Mouse (Mus musculus): ENCODE data around the gene Fgl2.
"Not testable (repeated sequence)": the region's sequence is repeated elsewhere in the genome, so short reads cannot be mapped to it uniquely, and the experiment has no call there.

The Fgl2 gene

DNA sequence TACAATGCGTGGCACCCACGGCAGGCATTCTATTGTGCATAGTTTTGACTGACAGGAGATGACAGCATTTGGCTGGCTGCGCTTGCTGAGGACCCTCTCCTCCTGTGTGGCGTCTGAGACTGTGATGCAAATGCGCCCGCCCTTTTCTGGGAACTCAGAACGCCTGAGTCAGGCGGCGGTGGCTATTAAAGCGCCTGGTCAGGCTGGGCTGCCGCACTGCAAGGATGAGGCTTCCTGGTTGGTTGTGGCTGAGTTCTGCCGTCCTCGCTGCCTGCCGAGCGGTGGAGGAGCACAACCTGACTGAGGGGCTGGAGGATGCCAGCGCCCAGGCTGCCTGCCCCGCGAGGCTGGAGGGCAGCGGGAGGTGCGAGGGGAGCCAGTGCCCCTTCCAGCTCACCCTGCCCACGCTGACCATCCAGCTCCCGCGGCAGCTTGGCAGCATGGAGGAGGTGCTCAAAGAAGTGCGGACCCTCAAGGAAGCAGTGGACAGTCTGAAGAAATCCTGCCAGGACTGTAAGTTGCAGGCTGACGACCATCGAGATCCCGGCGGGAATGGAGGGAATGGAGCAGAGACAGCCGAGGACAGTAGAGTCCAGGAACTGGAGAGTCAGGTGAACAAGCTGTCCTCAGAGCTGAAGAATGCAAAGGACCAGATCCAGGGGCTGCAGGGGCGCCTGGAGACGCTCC, at the start of gene Fgl2:
Gene Fgl2 (plus strand): TSS at position 150 of the 687 bp plus-strand sequence.
- DNase-seq (ENCODE audit: low read depth, low spot score): peak; percentile 60

DNA sequence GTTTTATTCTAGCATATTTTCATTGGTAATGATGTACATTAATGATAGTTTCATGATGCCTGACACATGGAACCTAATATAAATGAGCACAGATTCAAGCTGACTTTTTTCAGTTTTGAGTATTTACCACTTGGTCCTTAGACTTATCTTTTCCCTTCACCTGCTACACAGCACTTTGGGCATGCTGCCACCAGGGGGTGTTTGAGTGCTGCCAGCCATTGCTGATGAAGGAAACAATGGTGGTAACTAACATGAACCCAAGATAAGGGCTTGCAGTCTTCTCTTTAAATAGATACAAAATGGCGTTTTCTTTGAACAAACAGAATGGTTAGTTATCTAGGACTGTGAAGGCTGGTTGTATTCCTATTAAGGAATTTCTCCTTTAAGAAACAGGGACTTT, 45.9 kb upstream of the Fgl2 start:
- DNase-seq (ENCODE audit: low read depth, low spot score): peak; percentile 92

DNA sequence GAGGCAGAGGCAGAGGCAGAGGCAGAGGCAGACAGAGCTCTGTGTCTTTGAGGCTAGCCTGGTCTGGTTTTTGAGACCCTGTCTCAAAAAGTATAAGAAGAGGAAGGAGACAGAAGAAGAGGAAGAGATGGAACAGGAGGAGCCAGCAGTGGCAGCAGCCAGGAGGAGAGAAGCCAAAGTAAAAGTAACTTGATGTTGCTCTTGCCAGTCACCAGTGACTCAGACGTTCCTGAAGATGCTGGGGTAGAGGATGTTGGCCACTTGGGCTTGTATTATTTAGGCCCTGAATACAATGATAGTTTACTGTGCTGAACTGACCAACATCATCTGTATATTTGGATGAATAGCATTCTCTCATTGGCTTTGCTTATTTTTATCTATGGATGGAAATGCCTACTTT, 43.9 kb upstream of the Fgl2 start:
- DNase-seq (ENCODE audit: low read depth, low spot score): no peak

DNA sequence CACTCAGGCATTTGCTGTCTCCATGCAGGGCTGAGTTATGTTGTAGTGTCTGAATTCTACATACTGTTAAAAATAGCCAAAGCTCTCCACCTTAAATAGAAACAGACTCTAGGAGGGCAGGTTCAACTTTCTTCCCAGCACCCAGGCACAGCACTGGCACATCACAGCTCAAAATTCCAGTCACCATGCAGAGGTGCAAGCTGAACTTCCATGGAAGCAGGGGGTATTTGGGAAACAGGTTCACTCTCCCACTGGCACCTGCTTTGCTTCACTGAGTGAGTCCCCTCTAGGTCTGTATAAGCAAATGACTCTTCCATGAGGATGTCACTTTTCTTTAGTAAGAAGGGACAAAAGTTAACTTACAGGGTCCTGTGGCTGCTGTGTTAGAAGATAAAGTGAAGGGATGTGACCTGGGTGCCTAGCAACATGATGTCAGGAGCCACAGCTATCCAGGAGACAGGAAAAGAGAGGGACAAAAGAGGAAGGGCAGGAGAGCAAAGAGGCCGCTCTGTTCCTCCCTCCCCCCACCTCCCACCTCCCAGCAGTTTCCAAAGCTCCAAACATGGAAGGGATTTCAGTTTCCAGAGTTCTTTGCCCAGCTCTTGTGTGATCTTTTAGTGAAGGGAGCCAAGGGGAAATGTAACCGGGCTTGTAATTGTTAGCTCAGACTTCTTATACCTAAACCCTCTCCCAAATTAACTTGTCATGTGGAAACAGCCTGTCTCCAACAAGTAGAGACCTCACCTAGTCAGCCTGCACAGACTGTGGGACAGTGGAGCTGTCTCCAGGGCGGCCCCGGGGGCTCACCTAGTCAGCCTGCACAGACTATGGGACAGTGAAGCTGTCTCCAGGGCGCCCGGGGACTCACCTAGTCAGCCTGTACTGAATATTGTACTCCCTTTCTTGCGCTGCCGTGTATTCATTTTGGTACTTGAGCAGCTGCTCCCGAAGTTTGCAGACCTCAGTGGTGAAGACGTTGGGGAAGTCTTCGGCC, 42.5 kb upstream of the Fgl2 start:
- no peak for DNase-seq (ENCODE audit: low read depth, low spot score)

DNA sequence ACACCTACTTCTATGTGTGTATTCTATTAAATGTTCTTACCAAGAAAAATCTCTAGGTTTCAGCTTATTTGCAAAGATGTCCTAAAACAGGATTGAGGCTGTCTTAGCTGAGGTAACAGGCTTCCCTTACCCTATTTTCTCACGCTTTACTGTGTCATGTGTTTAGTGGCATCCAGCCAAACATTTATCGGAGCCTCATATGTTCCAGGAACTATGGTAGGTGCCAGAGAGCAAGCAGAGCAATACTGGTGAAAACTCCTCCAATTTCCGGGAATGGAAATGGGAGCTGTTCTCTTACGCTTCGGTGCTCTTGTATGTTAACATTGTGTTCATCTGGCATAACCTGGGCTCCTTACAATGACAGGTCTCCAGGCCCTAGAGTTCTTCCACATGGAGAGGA, 40.8 kb upstream of the Fgl2 start:
- no peak for DNase-seq (ENCODE audit: low read depth, low spot score)

DNA sequence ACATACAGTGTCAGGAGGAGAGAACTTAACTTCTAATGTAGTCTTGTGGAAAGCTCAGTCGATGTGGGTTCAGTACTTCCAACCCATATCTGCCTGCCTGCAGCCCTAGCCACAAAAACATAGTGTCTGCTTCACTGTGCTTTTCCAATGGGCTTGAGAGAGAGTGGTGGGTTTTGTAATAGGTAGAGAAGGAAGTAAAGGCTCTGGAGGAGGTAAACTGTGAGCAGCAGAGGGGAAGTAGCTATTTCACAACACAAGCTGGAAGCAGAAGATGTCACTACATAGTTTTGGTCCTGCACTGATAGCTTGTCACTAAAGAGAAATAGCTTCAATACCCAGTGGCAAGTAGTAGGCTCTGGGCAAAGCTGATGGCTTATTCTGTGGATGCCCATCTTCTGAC, 40.3 kb upstream of the Fgl2 start:
- DNase-seq (ENCODE audit: low read depth, low spot score): no peak

DNA sequence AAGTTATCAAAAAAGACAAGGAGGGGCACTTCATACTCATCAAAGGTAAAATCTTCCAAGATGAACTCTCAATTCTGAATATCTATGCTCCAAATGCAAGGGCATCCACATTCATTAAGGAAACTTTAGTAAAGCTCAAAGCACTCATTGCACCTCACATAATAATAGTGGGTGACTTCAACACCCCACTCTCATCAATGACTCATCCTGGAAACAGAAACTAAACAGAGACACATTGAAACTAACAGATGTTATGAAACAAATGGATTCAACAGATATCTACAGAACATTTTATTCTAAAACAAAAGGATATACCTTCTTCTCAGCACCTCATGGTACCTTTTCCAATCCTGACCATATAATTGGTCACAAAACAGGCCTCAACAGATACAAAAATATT, 30.2 kb upstream of the Fgl2 start:
- DNase-seq (ENCODE audit: low read depth, low spot score): not testable (repeated sequence)

DNA sequence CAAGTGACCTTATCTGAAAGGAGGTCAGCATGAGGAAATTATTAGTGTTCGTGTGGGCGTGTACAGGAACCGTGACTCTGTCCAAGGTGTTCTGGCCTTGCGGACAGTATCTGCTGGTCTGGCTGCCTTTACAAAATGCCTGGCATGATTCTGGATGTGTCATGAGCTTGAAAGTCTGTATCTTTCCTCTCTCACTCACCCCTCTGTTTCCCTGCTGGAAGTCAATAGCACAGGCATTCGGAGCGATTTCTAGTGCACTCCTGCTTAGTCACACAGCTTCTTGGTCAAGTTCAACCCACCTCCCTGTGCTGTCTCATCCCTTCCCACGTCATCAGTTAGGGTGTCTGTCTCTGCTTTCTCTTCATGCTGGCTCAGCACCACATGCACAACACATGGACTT, 24.1 kb upstream of the Fgl2 start:
- no peak for DNase-seq (ENCODE audit: low read depth, low spot score)

DNA sequence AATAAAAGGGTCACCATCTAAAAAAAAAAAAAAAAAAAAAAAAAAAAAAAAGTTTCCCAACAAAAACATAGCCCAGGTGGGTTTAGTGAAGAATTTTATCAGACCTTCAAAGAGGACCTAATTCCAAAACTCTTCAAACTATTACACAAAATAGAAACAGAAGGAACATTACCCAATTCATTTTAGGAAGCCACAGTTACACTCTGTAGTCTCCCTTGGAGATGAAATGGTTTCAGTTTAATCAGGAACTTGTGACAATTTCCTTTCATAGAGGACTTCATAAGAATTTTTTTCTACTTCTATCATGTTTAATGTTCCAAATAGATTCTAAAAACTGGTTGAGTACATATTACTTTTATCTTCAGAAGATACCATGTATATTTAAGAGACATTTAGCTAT, 20.8 kb upstream of the Fgl2 start:
- DNase-seq (ENCODE audit: low read depth, low spot score): no peak

DNA sequence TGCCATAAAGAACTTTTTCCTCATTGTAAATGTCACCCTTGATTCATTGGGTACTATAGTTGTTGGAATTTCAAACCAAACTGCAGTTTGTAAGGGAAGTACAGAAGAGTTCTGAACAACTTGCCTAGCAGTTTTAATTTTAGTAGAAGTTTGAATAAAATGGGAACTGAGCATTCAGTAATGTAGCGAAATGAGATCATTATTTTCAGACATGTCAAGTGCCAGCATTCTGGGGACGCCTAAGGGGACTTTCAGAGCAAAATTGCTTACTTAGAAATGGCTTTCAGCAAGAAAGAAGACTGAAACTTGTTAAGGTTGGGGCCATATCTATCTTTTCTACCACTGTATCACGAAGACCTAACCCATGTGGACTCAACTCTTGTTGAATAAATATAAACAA, 13.8 kb upstream of the Fgl2 start:
- no peak for DNase-seq (ENCODE audit: low read depth, low spot score)

DNA sequence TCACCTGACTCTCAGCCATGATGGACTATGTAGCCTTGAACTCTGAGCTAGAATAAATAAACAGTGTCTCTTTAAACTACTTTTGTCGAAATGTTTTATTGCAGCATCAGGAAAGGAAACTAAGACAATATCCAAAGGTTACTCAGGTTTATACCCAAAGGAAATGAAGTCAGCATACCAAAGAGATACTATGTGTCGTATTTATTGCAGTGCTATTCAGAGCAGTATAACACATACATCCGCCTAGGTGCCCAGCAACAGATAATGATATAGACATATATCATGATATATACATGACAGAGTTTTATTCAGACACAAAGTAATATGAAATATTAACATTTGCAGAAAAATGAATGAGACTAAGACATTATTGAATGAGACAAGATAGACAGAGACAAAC, 9.1 kb upstream of the Fgl2 start:
- DNase-seq (ENCODE audit: low read depth, low spot score): no peak

DNA sequence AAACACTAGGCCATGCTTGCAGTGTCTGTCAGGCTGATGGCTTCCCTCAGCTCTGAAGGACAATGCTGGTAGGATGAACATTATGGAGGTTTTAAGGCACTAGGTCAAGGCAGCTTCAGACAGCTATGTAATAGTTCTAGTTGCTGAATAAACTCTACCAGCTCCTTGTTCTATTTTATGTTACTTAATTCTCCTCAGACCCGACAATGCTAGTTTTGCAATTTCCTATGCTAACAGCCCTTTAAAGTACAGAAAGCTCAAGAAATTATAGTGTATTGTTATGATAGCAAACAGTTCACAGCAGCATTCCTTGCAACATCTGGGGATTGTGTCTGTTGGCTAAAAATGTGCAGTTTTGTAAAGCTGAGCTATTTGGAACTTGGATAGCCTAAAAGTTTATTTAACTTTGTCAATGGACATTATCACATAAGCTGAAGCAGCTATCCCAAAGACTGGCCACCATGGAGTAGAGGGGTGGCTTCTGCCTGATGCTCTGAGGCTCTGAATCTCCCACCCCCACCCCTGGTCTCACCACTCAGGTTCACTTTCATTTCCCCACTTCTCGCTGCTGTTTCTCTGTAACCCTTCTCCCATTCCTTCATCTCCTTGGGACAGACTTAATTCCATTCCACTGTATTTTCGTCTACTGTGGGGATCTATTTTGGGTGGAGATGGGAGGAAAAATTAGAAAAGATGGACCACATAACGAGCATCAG, 5.9 kb upstream of the Fgl2 start:
- DNase-seq (ENCODE audit: low read depth, low spot score): no peak

DNA sequence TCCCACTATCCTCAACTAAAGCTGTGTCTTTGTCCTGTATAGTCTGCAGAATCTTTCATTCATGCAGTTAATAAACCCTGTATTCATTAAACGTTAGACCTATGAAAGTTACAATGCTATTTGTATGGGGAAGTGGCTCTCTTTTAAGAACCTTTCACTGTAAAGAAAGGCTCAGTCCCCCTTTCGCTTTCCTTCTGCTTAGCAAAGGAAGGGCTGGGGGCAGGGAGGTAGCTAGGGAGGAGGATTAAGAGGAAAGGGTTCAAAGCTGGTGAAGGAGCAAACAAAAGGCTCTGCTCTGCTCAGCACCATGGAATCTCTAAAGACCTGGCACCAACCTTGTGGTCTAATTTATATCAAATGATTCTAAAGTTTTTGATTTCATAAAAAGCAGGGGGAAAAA, 4.9 kb upstream of the Fgl2 start:
- DNase-seq (ENCODE audit: low read depth, low spot score): no peak

DNA sequence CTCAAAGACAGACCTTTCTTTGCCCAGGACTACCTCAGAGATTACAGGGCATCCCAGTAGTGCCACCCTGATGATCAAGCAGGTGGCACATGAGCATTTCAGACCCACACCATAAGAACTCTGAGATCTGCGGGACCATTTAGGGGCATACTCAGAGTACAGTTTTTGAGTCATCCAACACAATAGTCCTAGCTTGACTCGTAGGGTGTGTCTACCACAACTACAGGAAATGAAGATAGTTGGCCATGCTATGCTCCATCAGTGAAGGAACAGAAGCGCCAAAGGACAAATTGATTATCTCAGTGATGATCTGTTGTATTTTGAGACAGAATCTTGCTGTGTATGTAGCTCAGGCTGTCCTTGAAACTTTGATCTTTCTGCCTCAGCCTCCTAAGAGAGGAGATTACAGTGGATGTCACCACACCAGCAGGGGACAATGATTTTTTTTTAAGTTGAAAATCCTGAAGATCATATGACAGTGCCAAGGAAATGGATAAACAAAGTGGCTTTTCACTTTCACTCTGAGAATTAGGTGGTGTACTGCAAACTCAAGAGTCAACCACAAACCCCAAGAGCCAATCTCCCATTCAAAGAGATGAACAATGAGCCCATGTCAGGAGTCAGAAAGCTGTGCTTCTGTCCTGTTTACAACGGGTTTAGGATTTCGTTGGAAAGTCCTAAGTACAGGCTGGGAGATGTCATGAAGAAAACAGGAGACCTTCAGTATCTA, 2.1 kb upstream of the Fgl2 start:
- DNase-seq (ENCODE audit: low read depth, low spot score): peak; percentile 39

DNA sequence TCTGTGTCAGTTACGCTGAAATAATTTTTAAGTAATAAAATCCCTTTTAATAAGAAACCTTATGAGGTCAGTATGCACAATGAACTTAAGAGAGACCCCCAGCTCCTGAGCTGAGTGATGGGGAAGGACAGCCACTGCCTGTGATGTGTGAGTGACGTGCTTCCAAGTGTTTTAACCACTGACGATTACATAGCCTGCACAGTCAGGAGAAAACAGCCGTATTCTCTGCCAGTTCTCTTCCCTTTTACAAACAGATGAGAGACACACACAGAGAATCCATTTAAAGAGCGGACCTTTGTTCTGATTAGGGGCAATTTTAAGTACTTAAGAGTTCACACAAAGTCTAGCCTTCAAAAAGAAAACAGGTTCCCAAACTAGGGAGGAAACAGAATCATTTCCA, 522 bp upstream of the Fgl2 start:
- no peak for DNase-seq (ENCODE audit: low read depth, low spot score)

DNA sequence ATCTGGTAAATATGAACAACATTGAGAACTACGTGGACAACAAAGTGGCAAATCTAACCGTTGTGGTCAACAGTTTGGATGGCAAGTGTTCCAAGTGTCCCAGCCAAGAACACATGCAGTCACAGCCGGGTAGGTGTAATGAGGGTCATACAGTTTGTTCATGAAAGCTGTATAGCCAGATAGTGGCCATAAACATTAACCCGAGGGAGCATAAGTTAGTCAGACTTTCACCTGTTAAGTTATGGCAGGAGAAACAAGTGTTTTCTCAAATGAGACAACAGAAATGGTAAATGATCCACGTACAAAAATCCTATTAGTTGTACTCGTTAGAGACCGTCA, 707 bp downstream of the Fgl2 start:
- DNase-seq (ENCODE audit: low read depth, low spot score): no peak

DNA sequence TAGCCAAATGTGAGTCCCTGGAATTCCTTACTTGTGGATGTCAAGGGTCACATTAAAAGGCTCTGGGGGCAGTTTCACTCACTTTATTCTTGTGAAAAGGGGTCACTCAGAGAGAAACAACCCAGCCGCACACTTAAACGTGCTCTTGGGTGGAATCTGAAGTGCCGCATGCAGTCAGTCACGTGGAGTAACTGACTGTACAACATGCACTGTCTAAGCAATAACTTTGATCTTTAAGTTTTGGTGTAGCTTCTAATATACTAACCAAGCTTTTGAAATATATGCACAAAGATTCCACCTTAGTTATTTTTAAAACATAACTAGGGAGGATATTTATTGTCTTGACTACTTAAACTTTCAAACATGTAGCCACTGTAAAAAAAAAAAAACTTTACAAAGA, 4.5 kb downstream of the Fgl2 start:
- DNase-seq (ENCODE audit: low read depth, low spot score): no peak

DNA sequence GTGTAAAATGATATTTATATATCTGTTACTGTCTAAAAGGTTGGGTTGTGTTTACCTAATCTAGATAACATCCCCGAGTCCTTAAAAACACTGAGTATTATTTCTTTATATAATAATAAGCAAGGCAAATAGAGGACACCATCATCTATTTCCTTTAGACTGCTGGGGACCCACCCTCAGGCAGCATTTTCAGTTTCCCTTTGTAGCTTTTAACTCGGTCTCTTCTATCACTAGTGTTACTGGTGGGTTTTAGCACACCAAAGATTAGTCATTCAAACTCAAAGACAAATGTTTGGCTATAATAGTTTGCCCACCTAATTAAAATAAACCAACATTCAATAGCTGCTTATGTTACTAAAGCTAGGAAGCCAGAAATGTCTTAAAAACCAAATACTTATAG, 6.0 kb downstream of the Fgl2 start:
- DNase-seq (ENCODE audit: low read depth, low spot score): peak; percentile 36

DNA sequence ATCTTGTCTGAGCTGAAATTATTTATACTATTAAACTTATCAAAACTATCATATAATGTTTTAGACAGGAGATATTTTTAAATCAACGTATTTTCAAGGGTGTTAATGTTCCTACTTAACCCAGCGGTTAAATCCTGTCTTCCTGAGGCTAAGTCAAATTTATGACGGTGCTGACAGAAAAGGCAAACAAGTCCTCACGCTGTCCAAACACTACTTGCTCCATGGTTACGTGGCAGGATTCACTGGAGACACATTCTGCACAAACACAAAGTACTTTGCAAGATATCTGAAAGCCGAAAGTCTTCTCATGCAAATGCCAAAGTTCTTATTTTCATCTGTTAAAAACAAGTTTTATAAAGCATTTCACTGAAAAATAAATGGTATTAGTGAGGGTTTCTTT, 9.5 kb downstream of the Fgl2 start:
- no peak for DNase-seq (ENCODE audit: low read depth, low spot score)

DNA sequence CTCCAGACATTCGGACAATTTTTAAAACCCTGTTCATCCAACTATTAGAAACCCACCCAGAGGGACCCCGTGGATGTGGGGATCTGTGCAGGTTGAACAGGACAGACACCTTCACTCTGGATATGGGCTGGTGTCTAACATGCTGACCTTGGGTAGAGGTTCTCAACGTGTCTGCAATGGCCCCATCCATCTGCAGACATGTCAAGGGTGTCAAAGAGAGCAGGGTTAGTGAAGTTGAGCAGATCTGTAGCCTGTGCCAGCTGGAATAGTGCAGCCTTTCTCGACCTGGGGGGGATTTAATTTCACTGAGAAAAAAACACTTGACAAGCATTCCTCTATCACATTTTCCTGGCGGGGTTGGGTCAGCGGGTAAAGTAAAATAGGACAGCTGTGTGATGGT, 10.2 kb downstream of the Fgl2 start:
- no peak for DNase-seq (ENCODE audit: low read depth, low spot score)

DNA sequence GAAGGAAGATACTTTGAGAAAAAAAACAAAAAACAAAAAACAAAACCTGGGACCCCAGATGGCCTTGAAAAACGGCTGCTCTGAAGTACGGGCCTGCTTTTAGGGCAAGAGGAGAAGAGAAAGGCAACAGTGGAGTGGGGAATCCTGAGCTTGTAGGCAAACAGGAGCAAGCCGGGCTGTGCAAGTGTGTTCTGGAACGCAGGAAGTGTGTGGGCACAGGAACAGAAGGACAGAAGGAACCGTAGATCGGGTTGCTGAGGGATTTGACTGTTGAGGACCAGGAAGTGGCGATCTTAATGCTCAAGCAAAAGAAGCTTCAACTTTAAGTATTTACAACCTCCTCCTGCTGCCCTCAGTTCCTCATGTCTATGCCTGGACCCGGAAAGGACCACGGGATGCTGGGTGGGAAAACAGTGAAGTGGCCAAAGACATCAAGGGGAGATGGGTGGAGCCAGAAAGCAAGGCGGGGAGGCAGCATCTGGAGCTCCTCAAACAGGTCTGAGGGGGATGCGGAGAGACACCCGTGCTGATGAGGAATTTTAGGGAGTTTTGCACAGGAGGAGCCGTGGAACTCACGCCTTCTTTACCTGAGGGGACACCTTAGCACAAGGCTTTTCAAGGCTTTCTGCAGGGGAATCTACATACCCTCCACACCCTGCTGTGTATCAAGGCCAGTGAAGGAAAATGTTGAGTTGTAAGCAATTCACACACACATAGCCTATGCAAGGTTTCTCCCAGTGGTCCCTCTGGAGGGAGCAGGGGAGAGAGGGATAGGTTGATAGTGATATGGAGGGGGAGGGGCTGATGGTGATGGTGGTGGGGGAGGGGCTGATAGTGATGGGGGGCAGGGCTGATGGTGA, 11.2 kb downstream of the Fgl2 start:
- no peak for DNase-seq (ENCODE audit: low read depth, low spot score)

All from CD4-positive, CD25-positive, alpha-beta regulatory T cell, adult 2 months (primary cell).